Mouse (Mus musculus): ENCODE measurements around the gene Hcst. TPM values are rescaled to one million over a fixed set of nuclear protein-coding genes. Genes with fewer than 3 reads are reported as not detected.

Hcst gene
- polyA plus RNA-seq, 1 experiment from 2014 or later, result 0.39 TPM

GRCm38 (mm10) chr7:30440697-30441096, 21.0 kb upstream of the Hcst start:
- peaks cover 30% of the 10 kb centered on the region for H3K27me3 ChIP-seq (ENCODE audit: control insufficient read depth, insufficient read depth, low read length)

GRCm38 (mm10) chr7:30439734-30440133, 20.1 kb upstream of the Hcst start:
- Histone ChIP-seq H3K4me3 (ENCODE audit: low read depth, low read length) (no peak overlapping the region), H3K27me3 (ENCODE audit: control insufficient read depth, insufficient read depth, low read length) (peaks cover 32% of the 10 kb centered on the region), H3K9ac (ENCODE audit: low read length) (no peak overlapping the region), H3K4me1 (ENCODE audit: control insufficient read depth, insufficient read depth, low read length) (peaks cover 7% of the 10 kb centered on the region; the same call in 1 of the 2 replicates), H3K27ac (replicated peaks; ENCODE audit: low read depth, low read length) (no peak overlapping the region), H3K36me3 (ENCODE audit: control insufficient read depth, insufficient read depth, low read length) (no peaks in the 10 kb centered on the region; the same call in 1 of the 2 replicates), H3K4me2 (ENCODE audit: low read depth, severe bottlenecking) (no peak overlapping the region), H3K9me3 (ENCODE audit: control insufficient read depth, low read length) (no peaks in the 10 kb centered on the region)
- 72% methylated on average over 13 of the region's 13 CpGs for WGBS
- no peak for DNase-seq (ENCODE audit: low spot score)
- no peak for ATAC-seq (ENCODE audit: insufficient number of reproducible peaks, low FRiP score, low TSS enrichment, low read depth)

More at GRCm38 (mm10) chr7:30440697-30441096, 21.0 kb upstream of the Hcst start:
- WGBS, result 29% methylated on average over 3 of the region's 5 CpGs
- Histone ChIP-seq H3K27ac (replicated peaks; ENCODE audit: low read depth, low read length) (no peak overlapping the region), H3K9me3 (ENCODE audit: control insufficient read depth, low read length) (no peaks in the 10 kb centered on the region), H3K36me3 (ENCODE audit: control insufficient read depth, insufficient read depth, low read length) (no peaks in the 10 kb centered on the region), H3K9ac (ENCODE audit: low read length) (no peak overlapping the region), H3K4me2 (ENCODE audit: low read depth, severe bottlenecking) (no peak overlapping the region), H3K4me3 (ENCODE audit: low read depth, low read length) (no peak overlapping the region), H3K4me1 (ENCODE audit: control insufficient read depth, insufficient read depth, low read length) (peaks cover 8% of the 10 kb centered on the region; the same call in 1 of the 2 replicates)
- ATAC-seq (ENCODE audit: insufficient number of reproducible peaks, low FRiP score, low TSS enrichment, low read depth) (no peak), DNase-seq (ENCODE audit: low spot score) (peak; percentile 66)

GRCm38 (mm10) chr7:30436879-30437278, 17.2 kb upstream of the Hcst start:
- Histone ChIP-seq H3K36me3 (ENCODE audit: control insufficient read depth, insufficient read depth, low read length) (no peaks in the 10 kb centered on the region; the same call in 1 of the 2 replicates), H3K27me3 (ENCODE audit: control insufficient read depth, insufficient read depth, low read length) (peaks cover 19% of the 10 kb centered on the region), H3K9ac (ENCODE audit: low read length) (no peak overlapping the region), H3K4me2 (ENCODE audit: low read depth, severe bottlenecking) (no peak overlapping the region), H3K9me3 (ENCODE audit: control insufficient read depth, low read length) (no peaks in the 10 kb centered on the region), H3K4me3 (ENCODE audit: low read depth, low read length) (no peak overlapping the region), H3K27ac (replicated peaks; ENCODE audit: low read depth, low read length) (no peak overlapping the region), H3K4me1 (ENCODE audit: control insufficient read depth, insufficient read depth, low read length) (no peaks in the 10 kb centered on the region)
- ATAC-seq (ENCODE audit: insufficient number of reproducible peaks, low FRiP score, low TSS enrichment, low read depth) (no peak), DNase-seq (ENCODE audit: low spot score) (no peak)
- whole genome bisulfite sequencing, result 16% methylated on average over 10 of the region's 10 CpGs

- no peaks in the 10 kb centered on the region; the same call in 1 of the 2 replicates for H3K36me3 ChIP-seq (ENCODE audit: control insufficient read depth, insufficient read depth, low read length)
- ATAC-seq (ENCODE audit: insufficient number of reproducible peaks, low FRiP score, low TSS enrichment, low read depth) (no peak), DNase-seq (ENCODE audit: low spot score) (no peak)
- WGBS, result 38% methylated on average over 9 of the region's 9 CpGs
- H3K9me3 ChIP-seq (ENCODE audit: control insufficient read depth, low read length), result no peaks in the 10 kb centered on the region
- no peak overlapping the region for H3K9ac ChIP-seq (ENCODE audit: low read length)
- H3K4me1 ChIP-seq (ENCODE audit: control insufficient read depth, insufficient read depth, low read length), result no peaks in the 10 kb centered on the region
- H3K27me3 ChIP-seq (ENCODE audit: control insufficient read depth, insufficient read depth, low read length), result peaks cover 19% of the 10 kb centered on the region
- H3K27ac ChIP-seq (replicated peaks; ENCODE audit: low read depth, low read length), result no peak overlapping the region
- no peak overlapping the region for H3K4me3 ChIP-seq (ENCODE audit: low read depth, low read length)
- no peak overlapping the region for H3K4me2 ChIP-seq (ENCODE audit: low read depth, severe bottlenecking)
These were observed 15.5 kb upstream of the Hcst start for GRCm38 (mm10) chr7:30435156-30435555.

GRCm38 (mm10) chr7:30434701-30435100, 15.0 kb upstream of the Hcst start:
- no peak for ATAC-seq (ENCODE audit: insufficient number of reproducible peaks, low FRiP score, low TSS enrichment, low read depth)
- WGBS, result 63% methylated on average over 10 of the region's 10 CpGs

GRCm38 (mm10) chr7:30434238-30434637, 14.6 kb upstream of the Hcst start:
- Histone ChIP-seq H3K4me1 (ENCODE audit: control insufficient read depth, insufficient read depth, low read length) (no peaks in the 10 kb centered on the region), H3K27me3 (ENCODE audit: control insufficient read depth, insufficient read depth, low read length) (peaks cover 13% of the 10 kb centered on the region), H3K9me3 (ENCODE audit: control insufficient read depth, low read length) (no peaks in the 10 kb centered on the region), H3K4me3 (ENCODE audit: low read depth, low read length) (no peak overlapping the region), H3K36me3 (ENCODE audit: control insufficient read depth, insufficient read depth, low read length) (no peaks in the 10 kb centered on the region; the same call in 1 of the 2 replicates), H3K4me2 (ENCODE audit: low read depth, severe bottlenecking) (no peak overlapping the region), H3K27ac (replicated peaks; ENCODE audit: low read depth, low read length) (no peak overlapping the region), H3K9ac (ENCODE audit: low read length) (no peak overlapping the region)
- DNase-seq (ENCODE audit: low spot score), result peak; percentile 80
- 3% methylated on average over 10 of the region's 10 CpGs for WGBS
- no peak for ATAC-seq (ENCODE audit: insufficient number of reproducible peaks, low FRiP score, low TSS enrichment, low read depth)

More at GRCm38 (mm10) chr7:30434701-30435100, 15.0 kb upstream of the Hcst start:
- H3K9me3 ChIP-seq (ENCODE audit: control insufficient read depth, low read length), result no peaks in the 10 kb centered on the region
- no peak overlapping the region for H3K27ac ChIP-seq (replicated peaks; ENCODE audit: low read depth, low read length)
- peaks cover 16% of the 10 kb centered on the region for H3K27me3 ChIP-seq (ENCODE audit: control insufficient read depth, insufficient read depth, low read length)
- no peaks in the 10 kb centered on the region for H3K4me1 ChIP-seq (ENCODE audit: control insufficient read depth, insufficient read depth, low read length)
- H3K4me3 ChIP-seq (ENCODE audit: low read depth, low read length), result no peak overlapping the region
- H3K9ac ChIP-seq (ENCODE audit: low read length), result no peak overlapping the region
- no peaks in the 10 kb centered on the region; the same call in 1 of the 2 replicates for H3K36me3 ChIP-seq (ENCODE audit: control insufficient read depth, insufficient read depth, low read length)
- H3K4me2 ChIP-seq (ENCODE audit: low read depth, severe bottlenecking), result no peak overlapping the region
- no peak for DNase-seq (ENCODE audit: low spot score)

GRCm38 (mm10) chr7:30431793-30432192, 12.1 kb upstream of the Hcst start:
- no peak overlapping the region for H3K9ac ChIP-seq (ENCODE audit: low read length)
- H3K4me1 ChIP-seq (ENCODE audit: control insufficient read depth, insufficient read depth, low read length), result no peaks in the 10 kb centered on the region
- 15% methylated on average over 3 of the region's 3 CpGs for WGBS
- no peak overlapping the region for H3K27ac ChIP-seq (replicated peaks; ENCODE audit: low read depth, low read length)
- H3K4me2 ChIP-seq (ENCODE audit: low read depth, severe bottlenecking), result no peak overlapping the region
- no peaks in the 10 kb centered on the region; the same call in 1 of the 2 replicates for H3K36me3 ChIP-seq (ENCODE audit: control insufficient read depth, insufficient read depth, low read length)
- peaks cover 8% of the 10 kb centered on the region for H3K27me3 ChIP-seq (ENCODE audit: control insufficient read depth, insufficient read depth, low read length)
- peak; percentile 50 for DNase-seq (ENCODE audit: low spot score)
- ATAC-seq (ENCODE audit: insufficient number of reproducible peaks, low FRiP score, low TSS enrichment, low read depth), result no peak
- no peak overlapping the region for H3K4me3 ChIP-seq (ENCODE audit: low read depth, low read length)
- H3K9me3 ChIP-seq (ENCODE audit: control insufficient read depth, low read length), result no peaks in the 10 kb centered on the region

- Histone ChIP-seq H3K4me2 (ENCODE audit: low read depth, severe bottlenecking) (no peak overlapping the region), H3K36me3 (ENCODE audit: control insufficient read depth, insufficient read depth, low read length) (no peaks in the 10 kb centered on the region; the same call in 1 of the 2 replicates), H3K4me1 (ENCODE audit: control insufficient read depth, insufficient read depth, low read length) (no peaks in the 10 kb centered on the region), H3K9me3 (ENCODE audit: control insufficient read depth, low read length) (no peaks in the 10 kb centered on the region), H3K9ac (ENCODE audit: low read length) (no peak overlapping the region), H3K4me3 (ENCODE audit: low read depth, low read length) (no peak overlapping the region), H3K27ac (replicated peaks; ENCODE audit: low read depth, low read length) (no peak overlapping the region), H3K27me3 (ENCODE audit: control insufficient read depth, insufficient read depth, low read length) (peaks cover 1% of the 10 kb centered on the region; the same call in 1 of the 2 replicates)
- no peak for ATAC-seq (ENCODE audit: insufficient number of reproducible peaks, low FRiP score, low TSS enrichment, low read depth)
- 50% methylated on average over 2 of the region's 2 CpGs for WGBS
- DNase-seq (ENCODE audit: low spot score), result no peak
These were observed 10.5 kb upstream of the Hcst start for GRCm38 (mm10) chr7:30430191-30430590.

GRCm38 (mm10) chr7:30429327-30429726, 9.7 kb upstream of the Hcst start:
- Histone ChIP-seq H3K27ac (replicated peaks; ENCODE audit: low read depth, low read length) (no peak overlapping the region), H3K27me3 (ENCODE audit: control insufficient read depth, insufficient read depth, low read length) (no peaks in the 10 kb centered on the region), H3K36me3 (ENCODE audit: control insufficient read depth, insufficient read depth, low read length) (no peaks in the 10 kb centered on the region), H3K4me2 (ENCODE audit: low read depth, severe bottlenecking) (no peak overlapping the region), H3K4me1 (ENCODE audit: control insufficient read depth, insufficient read depth, low read length) (no peaks in the 10 kb centered on the region), H3K4me3 (ENCODE audit: low read depth, low read length) (no peak overlapping the region), H3K9me3 (ENCODE audit: control insufficient read depth, low read length) (no peaks in the 10 kb centered on the region), H3K9ac (ENCODE audit: low read length) (no peak overlapping the region)
- DNase-seq (ENCODE audit: low spot score), result no peak
- ATAC-seq (ENCODE audit: insufficient number of reproducible peaks, low FRiP score, low TSS enrichment, low read depth), result no peak
